Mouse (Mus musculus): ENCODE measurements at regions not wholly inside any gene's neighbourhood (a gene's known extent, or its start where the extent isn't known, plus 50 kb on each side); places are given as distances from the start of the nearest gene placed in this dataset.

DNA sequence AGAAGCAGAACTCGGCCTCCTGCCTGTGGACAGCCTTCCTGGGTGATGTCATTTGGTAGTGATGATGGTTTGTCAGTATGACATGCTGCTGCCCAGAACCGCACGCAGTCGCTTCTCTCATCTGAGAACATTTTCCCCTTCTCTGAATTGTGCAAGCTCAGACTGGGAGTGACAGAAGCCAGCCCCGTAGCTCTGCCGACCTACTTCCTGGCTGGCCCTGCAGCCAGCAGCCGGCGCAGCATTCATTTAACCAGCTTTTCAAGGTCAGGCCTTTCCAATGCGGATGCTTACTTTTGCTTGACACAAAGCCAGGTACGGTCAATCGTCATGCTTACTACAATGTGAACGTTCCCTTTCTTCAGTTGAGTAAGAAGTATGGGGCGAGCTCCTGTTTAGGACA is 390.5 kb downstream of the Slc4a3 start:
- no peak for TF ChIP-seq PAX5 (IDR thresholded peaks at IDR 0.05; ENCODE audit: low read length)
- no peak for TF ChIP-seq CHD2 (IDR thresholded peaks at IDR 0.05; ENCODE audit: low read length)
- TF ChIP-seq CTCF (conservative IDR thresholded peaks at IDR 0.05 in 1 of 2, IDR thresholded peaks at IDR 0.05 in 1 of 2; ENCODE audit: low read depth in 2 of 2, low read length in 2 of 2): no peak
- no peak for TF ChIP-seq E2F4 (IDR thresholded peaks at IDR 0.05; ENCODE audit: insufficient replicate concordance, low read depth, low read length)
- no peak for TF ChIP-seq ELF1 (IDR thresholded peaks at IDR 0.05; ENCODE audit: low read depth, low read length)
- no peak for TF ChIP-seq ZKSCAN1 (IDR thresholded peaks at IDR 0.05; ENCODE audit: borderline replicate concordance, low read depth, low read length)
- no peak for TF ChIP-seq USF1 (IDR thresholded peaks at IDR 0.05; ENCODE audit: low read depth, low read length)
- no peak for TF ChIP-seq CHD1 (IDR thresholded peaks at IDR 0.05; ENCODE audit: low read depth, low read length)
- TF ChIP-seq ZNF384 (IDR thresholded peaks at IDR 0.05; ENCODE audit: low read depth, low read length): no peak
- no peak for TF ChIP-seq MEF2A (IDR thresholded peaks at IDR 0.05; ENCODE audit: borderline replicate concordance, low read depth, low read length)
- no peak for TF ChIP-seq MAFK (IDR thresholded peaks at IDR 0.05; ENCODE audit: insufficient replicate concordance, low read length)

Measured in CH12.LX (cell line).